Mouse (Mus musculus) testis, adult 2 months (tissue): ENCODE measurements at regions not wholly inside any gene's neighbourhood (a gene's known extent, or its start where the extent isn't known, plus 50 kb on each side); places are given as distances from the start of the nearest gene placed in this dataset.

ENCODE experiments used
- CTCF ChIP-seq: fragments of 200-500 bp; IDR thresholded peaks from 2 replicates; pipeline ENCODE4 v1.5.1; 2012; ENCODE audit warnings: low read depth, mild to moderate bottlenecking, inconsistent platforms, low read length, moderate library complexity; ENCODE audit not compliant: control insufficient read depth, insufficient read depth, insufficient replicate concordance
- POLR2A ChIP-seq: fragments of 200-500 bp; IDR thresholded peaks from 2 replicates; pipeline ENCODE4 v1.6.1; 2012; ENCODE audit warnings: low read depth, mild to moderate bottlenecking, inconsistent platforms, low read length, moderate library complexity; ENCODE audit not compliant: control insufficient read depth

DNA sequence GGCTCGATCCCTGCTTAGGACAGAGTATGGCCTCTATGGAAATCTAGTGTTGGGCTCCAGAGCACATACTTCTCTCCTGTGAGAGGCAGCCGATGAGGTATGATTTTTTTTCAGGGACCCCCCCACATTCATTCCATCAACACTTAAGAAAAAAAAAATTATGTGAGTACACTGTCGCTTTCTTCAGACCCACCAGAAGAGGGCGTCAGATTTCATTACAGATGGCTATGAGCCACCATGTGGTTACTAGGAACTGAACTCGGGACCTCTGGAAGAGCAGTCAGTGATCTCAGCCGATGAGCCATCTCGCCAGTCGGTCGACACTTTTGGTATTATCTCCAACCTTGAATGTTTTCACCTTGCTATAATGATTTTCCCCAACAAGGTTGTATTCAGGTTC is 145.4 kb upstream of the Plxnc1 start:
- TF ChIP-seq CTCF: no peak
- no peak for TF ChIP-seq POLR2A
